8 mouse cellular contexts compared by ENCODE assay signal in genomic region chr15:77029331-77029991, GRCm38 (mm10). TPM values are rescaled to one million over a fixed set of nuclear protein-coding genes. Genes with fewer than 3 reads are reported as not detected.
DNase-seq lines count a peak whose midpoint lies in the region; ATAC-seq and TF ChIP-seq lines count a peak whose summit lies in the region.

No protein-coding gene starts in this region.

- peak overlapping the region; percentile 35; the same call in 1 of the 2 replicates for H3K27ac ChIP-seq in intestine, embryonic 14.5 days (ENCODE audit: low read depth)
- no peak overlapping the region; the same call in 1 of the 2 replicates for H3K27ac ChIP-seq in limb, embryonic 11.5 days (replicated peaks; ENCODE audit: low read depth, low read length)

- TF ChIP-seq CTCF in Patski (IDR thresholded peaks at IDR 0.05), result peak; percentile 94

- no peak overlapping the region for H3K9ac ChIP-seq in intestine, embryonic 14.5 days (ENCODE audit: low read length)
- H3K9ac ChIP-seq in limb, embryonic 11.5 days (ENCODE audit: low read length), result peak overlapping the region; percentile 40

- intact Hi-C loops in gastrocnemius, postnatal 14 days (cut with DNase I; ENCODE audit: low total_unique reads), result no loop called here

- POLR2A ChIA-PET in Patski (lab: Charles Lee), result no interaction called here

- no peak overlapping the region for H3K4me2 ChIP-seq in intestine, embryonic 14.5 days (ENCODE audit: low read length)
- no peak overlapping the region; the same call in 1 of the 2 replicates for H3K4me2 ChIP-seq in limb, embryonic 11.5 days (ENCODE audit: low read depth, severe bottlenecking)
- peak overlapping the region; percentile 43 for H3K4me2 ChIP-seq in myocyte (ENCODE audit: low read depth)

- DNase-seq in 416B (ENCODE audit: low read depth) (peak; percentile 49), Patski (ENCODE audit: low read depth, low spot score) (peak; percentile 62)
- DNase-seq in embryo, embryonic 10 days (ENCODE audit: low spot score), result peak; percentile 88
- DNase-seq in gastrocnemius, postnatal 14 days, result peak; percentile 49
- peak; percentile 86 for DNase-seq in intestine, embryonic 14.5 days (ENCODE audit: low spot score)
- peak; percentile 87 for DNase-seq in limb, embryonic 11.5 days (ENCODE audit: low spot score)
- peak; percentile 56 for DNase-seq in thymus, postnatal 4 days

- ATAC-seq in Patski, result peak; percentile 85
- ATAC-seq in intestine, embryonic 14.5 days (replicated peaks; ENCODE audit: low FRiP score, low TSS enrichment, low read depth), result 0 out of 2 replicates have a peak, but pooled peaks have one; percentile 33
- peak; percentile 69 for ATAC-seq in limb, embryonic 11.5 days (ENCODE audit: insufficient number of reproducible peaks, low FRiP score, low TSS enrichment, low read depth)

- WGBS in intestine, embryonic 14.5 days, result 27% methylated on average over 7 of the region's 7 CpGs
- 25% methylated on average over 7 of the region's 7 CpGs for WGBS in limb, embryonic 11.5 days

- H3K4me1 ChIP-seq in intestine, embryonic 14.5 days (replicated peaks; ENCODE audit: control insufficient read depth, insufficient read depth, low read length), result peaks cover 4% of the 10 kb centered on the region; the same call in 1 of the 2 replicates
- peaks cover 3% of the 10 kb centered on the region; the same call in 1 of the 2 replicates for H3K4me1 ChIP-seq in limb, embryonic 11.5 days (ENCODE audit: control insufficient read depth, insufficient read depth, low read length)

- no peaks in the 10 kb centered on the region for H3K9me3 ChIP-seq in intestine, embryonic 14.5 days (ENCODE audit: control insufficient read depth, low read length)
- H3K9me3 ChIP-seq in limb, embryonic 11.5 days (ENCODE audit: control insufficient read depth, low read length), result no peaks in the 10 kb centered on the region

- TF ChIP-seq POLR2A in myocyte (IDR thresholded peaks at IDR 0.05; ENCODE audit: insufficient read length, low read depth), result peak; percentile 38

- H3K4me3 ChIP-seq in intestine, embryonic 14.5 days (ENCODE audit: low read depth, low read length), result no peak overlapping the region
- H3K4me3 ChIP-seq in limb, embryonic 11.5 days (ENCODE audit: low read depth, low read length), result no peak overlapping the region
- H3K4me3 ChIP-seq in myocyte, result no peak overlapping the region

- CTCF ChIA-PET in Patski (lab: Charles Lee), result interaction anchor here (0.8 kb wide), 1 partner anchor 25 kb away, joined by 3 read pairs; no protein-coding TSS in a partner anchor

- H3ac ChIP-seq in myocyte (ENCODE audit: control insufficient read depth, insufficient read length), result no peak overlapping the region

- H3K79me2 ChIP-seq in myocyte (ENCODE audit: control insufficient read depth, insufficient read depth), result no peaks in the 10 kb centered on the region

- no peaks in the 10 kb centered on the region for H3K36me3 ChIP-seq in intestine, embryonic 14.5 days (ENCODE audit: control insufficient read depth, insufficient read depth, low read length)
- no peaks in the 10 kb centered on the region for H3K36me3 ChIP-seq in limb, embryonic 11.5 days (ENCODE audit: control insufficient read depth, insufficient read depth, low read length)
- H3K36me3 ChIP-seq in myocyte (ENCODE audit: control insufficient read depth, insufficient read depth), result no peaks in the 10 kb centered on the region

- H3K27me3 ChIP-seq in Patski, result no peaks in the 10 kb centered on the region
- no peaks in the 10 kb centered on the region for H3K27me3 ChIP-seq in intestine, embryonic 14.5 days (replicated peaks; ENCODE audit: control insufficient read depth, insufficient read depth, low read length)
- no peaks in the 10 kb centered on the region for H3K27me3 ChIP-seq in limb, embryonic 11.5 days (ENCODE audit: control insufficient read depth, insufficient read depth, low read length)
- no peaks in the 10 kb centered on the region for H3K27me3 ChIP-seq in myocyte (ENCODE audit: control insufficient read depth, insufficient read depth, insufficient read length)

- in situ Hi-C loops in Patski (cut with MboI; ENCODE audit: low pct_unique_long_range_greater_than_20kb), result no loop called here

TF ChIP-seq in myocyte, 11 proteins besides CTCF, POLR2A, EP300 and RAD21:
- TF ChIP-seq USF1 (IDR thresholded peaks at IDR 0.05; ENCODE audit: low read depth), result no peak
- peak in 2 of 3 experiments; percentile 93 to 97 for TF ChIP-seq MYOD1 (IDR thresholded peaks at IDR 0.05; ENCODE audit: control insufficient read depth in 1 of 3, insufficient read length in 2 of 3, low read depth in 2 of 3)
- no peak for TF ChIP-seq MAX (IDR thresholded peaks at IDR 0.05; ENCODE audit: low read depth)
- TF ChIP-seq TCF3 (IDR thresholded peaks at IDR 0.05; ENCODE audit: insufficient read length, low read depth), result peak; percentile 37
- TF ChIP-seq CEBPB (IDR thresholded peaks at IDR 0.05; ENCODE audit: insufficient read depth, poor library complexity, severe bottlenecking), result no peak
- TF ChIP-seq POLR2AphosphoS2 (IDR thresholded peaks at IDR 0.05; ENCODE audit: insufficient read length, low read depth), result no peak
- TF ChIP-seq SRF (IDR thresholded peaks at IDR 0.05; ENCODE audit: control insufficient read depth, insufficient read length, low read depth), result no peak
- no peak for TF ChIP-seq REST (IDR thresholded peaks at IDR 0.05; ENCODE audit: insufficient read depth, insufficient read length)
- peak in 1 of 3 experiments; percentile 92 for TF ChIP-seq MYOG (IDR thresholded peaks at IDR 0.05; ENCODE audit: control insufficient read depth in 1 of 3, insufficient read depth in 1 of 3, insufficient read length in 2 of 3, low read depth in 2 of 3)
- TF ChIP-seq TCF12 (IDR thresholded peaks at IDR 0.05; ENCODE audit: insufficient read depth, poor library complexity, severe bottlenecking), result peak; percentile 51
- TF ChIP-seq E2F4 (IDR thresholded peaks at IDR 0.05; ENCODE audit: insufficient read depth), result no peak

RNA-seq across cellular contexts. Expression of gene Apol6, which starts 15.1 kb away (rescaled TPM):
- 0.05 TPM for polyA plus RNA-seq in Patski (2021)
- total RNA-seq in gastrocnemius, postnatal 14 days (2021), result 10 to 100 TPM; 23.4 to 33.2 TPM
- polyA plus RNA-seq in intestine, embryonic 14.5 days (2014; fragmentation: Nextera tagmentation; extraction: Ambion mirVana), result 0.58 and 0.84 TPM in 2 replicates
- polyA plus RNA-seq in limb, embryonic 11.5 days (2014; fragmentation: Nextera tagmentation; extraction: Ambion mirVana), result not detected in 2 replicates
- 4.8 TPM for polyA plus RNA-seq in myocyte (2012; fragmentation: generic; extraction: Trizol)

RNA-seq across cellular contexts. Expression of gene Mb, which starts 21.0 kb away (rescaled TPM):
- polyA plus RNA-seq in Patski (2021) (not detected), myocyte (2012; fragmentation: generic; extraction: Trizol) (1,055 TPM)
- 1,000 to 10,000 TPM in 1 of 2 experiments, 100 to 1,000 TPM in 1; 840 to 1,154 TPM for total RNA-seq in gastrocnemius, postnatal 14 days (2021)
- polyA plus RNA-seq in intestine, embryonic 14.5 days (2014; fragmentation: Nextera tagmentation; extraction: Ambion mirVana), result 0.35 and 0.65 TPM in 2 replicates
- 2.1 and 2.2 TPM in 2 replicates for polyA plus RNA-seq in limb, embryonic 11.5 days (2014; fragmentation: Nextera tagmentation; extraction: Ambion mirVana)

Comparison
In these comparisons a context has a peak if more than half of its experiments do, and no peak if none do; other contexts are left out.
1. ATAC-seq: peak in every context shown above with its lines; median percentile 85 in Patski; 69 in limb, embryonic 11.5 days; 33 in intestine, embryonic 14.5 days.
2. RNA of gene Mb, which starts 21.0 kb away (polyA plus RNA-seq): 1,055 TPM in myocyte (single experiment); 2.1 to 2.2 TPM in limb, embryonic 11.5 days, 0.35 to 0.65 TPM in intestine, embryonic 14.5 days and not detected in Patski (single experiment); every median in the first group is over 100 times any median in the second.
3. Peak in every context shown above with its lines, with median percentiles within 50 percentile points of each other: DNase-seq.